Mouse (Mus musculus) cerebellum, postnatal 10 days (tissue): ENCODE results near the gene Serpinh1.
A peak's percentile ranks its signal among the peaks of the same experiment; 100 is the strongest.

ENCODE experiments used
- DNase-seq, 2 experiments: peaks; one replicate each; pipeline ENCODE4 v3.0.0; 2021; ENCODE audit warnings: mixed read lengths in 2 of 2

The Serpinh1 gene

DNA sequence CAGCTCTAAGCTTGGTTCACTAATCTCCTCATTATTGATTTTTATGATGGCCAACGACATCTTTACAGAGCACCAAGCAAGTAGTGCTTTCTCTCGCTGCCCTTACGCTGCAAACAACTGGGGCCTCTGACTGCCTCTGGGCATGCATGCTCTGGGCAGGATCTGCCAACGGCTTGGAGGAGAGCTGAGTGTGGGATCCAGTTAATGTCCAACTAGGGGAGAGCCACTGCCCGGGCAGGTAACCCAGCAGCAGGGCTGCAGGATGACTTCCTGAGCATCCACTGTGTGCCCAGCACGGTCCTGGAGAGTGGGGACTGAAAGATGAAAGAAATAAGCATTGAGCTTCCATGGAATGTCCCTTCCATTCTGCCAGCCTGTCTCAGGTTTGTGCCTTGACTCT, 13.7 kb upstream of the Serpinh1 start:
- no peak for DNase-seq

DNA sequence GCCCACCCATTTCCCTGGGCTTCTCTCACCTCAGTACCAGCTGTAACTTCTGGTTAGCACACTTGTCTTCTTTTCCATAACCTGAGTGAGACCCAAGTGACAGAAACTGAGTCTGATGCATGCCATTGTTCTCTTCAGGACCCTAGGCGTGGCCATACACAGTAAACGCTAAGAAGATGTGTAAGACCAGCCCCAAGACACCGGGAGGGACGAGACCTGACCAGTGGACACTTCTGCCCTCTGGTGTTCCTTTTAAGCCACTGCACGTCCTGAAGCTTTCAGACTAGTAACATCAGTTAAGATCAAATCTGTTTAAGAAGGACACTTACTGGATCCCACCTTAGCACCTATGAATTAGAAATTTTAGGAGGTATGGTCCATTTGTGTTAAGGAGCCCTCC, 12.0 kb upstream of the Serpinh1 start:
- peak; percentile 88 to 90 for DNase-seq

DNA sequence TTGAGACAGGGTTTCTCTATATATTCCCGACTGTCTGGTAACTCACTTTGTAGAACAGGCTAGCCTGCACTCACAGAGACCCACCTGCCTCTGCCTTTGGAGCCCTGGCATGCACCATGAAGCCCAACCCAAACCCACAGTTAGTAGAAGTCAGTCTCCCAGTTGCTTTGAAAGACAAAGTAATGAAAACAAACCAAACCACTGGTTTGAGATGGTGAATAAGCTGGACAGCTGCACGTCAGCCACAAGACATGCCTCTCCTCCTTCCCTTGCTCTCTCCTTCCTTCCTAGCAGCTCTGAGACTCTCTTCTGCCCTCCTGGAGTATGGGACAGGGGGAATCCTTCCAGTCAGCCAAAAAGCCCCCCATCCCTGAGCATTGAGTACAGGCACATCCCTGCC, 9.1 kb upstream of the Serpinh1 start:
- no peak for DNase-seq

DNA sequence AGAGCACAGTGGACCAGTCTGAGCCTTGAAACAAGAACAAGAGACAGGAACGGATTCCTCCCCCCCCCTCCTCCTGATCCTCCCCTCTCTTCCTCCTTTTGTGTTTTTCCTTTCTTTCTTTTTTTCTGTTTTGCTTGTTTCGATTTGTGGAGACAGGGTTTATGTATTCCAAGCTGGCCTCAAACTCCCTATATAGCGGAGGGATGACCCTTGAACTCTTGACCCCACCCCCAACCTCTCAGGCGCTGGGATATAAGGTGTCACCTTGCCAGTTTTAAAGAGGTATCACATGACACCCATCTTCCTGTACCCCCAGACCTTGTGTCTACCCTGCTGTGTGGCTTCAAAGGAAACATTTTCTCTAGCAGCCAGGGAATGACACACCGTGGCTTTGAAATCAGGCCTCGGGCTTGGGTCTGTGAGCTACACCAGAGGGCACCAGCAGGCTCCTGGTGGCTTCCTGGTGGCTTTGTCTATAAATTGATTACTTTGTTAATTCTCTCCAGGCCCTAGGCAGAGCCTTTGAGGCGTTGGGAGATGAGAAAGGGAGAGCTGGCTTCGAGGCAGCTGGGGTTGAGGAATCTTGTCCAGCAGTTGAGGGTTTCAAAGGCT, 7.9 kb upstream of the Serpinh1 start:
- DNase-seq = peak in 1 of 2 experiments; percentile 39

DNA sequence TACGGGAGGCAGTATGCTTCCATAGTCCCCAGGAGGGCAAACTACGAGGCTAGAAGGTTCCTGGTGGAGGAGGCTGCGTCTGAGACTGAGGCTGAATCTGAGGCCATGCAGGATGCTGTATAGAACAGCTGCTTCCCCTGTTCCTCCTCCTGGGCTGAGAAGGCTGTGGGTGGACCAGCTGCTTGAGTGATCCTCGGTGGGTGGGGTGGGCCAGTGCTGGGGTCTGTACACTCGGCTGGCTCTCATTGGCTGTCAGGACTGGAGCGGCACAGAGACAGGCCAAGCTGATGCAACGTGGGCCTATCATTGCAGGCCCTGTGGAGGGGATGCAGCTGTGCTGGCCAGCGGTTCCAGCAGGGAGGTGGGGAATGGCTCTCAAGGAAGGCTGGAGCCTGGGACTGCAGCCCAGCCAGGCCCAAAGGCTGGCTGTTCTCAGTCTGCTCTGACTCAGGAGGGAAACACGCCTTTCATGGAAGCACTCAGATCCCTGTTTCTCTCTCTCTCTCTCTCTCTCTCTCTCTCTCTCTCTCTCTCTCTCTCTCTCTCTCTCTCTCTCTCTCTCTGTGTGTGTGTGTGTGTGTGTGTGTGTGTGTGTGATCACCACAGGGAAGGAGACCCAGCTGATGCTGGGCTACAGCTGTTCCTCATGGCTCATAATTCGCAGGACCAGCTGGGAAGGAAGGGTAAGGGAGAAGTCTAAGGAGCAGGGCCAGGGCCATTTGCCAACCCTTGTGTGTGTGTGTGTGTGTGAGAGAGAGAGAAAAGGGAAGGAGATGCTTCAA, 7.2 kb upstream of the Serpinh1 start:
- DNase-seq = peak; percentile 88 to 90

DNA sequence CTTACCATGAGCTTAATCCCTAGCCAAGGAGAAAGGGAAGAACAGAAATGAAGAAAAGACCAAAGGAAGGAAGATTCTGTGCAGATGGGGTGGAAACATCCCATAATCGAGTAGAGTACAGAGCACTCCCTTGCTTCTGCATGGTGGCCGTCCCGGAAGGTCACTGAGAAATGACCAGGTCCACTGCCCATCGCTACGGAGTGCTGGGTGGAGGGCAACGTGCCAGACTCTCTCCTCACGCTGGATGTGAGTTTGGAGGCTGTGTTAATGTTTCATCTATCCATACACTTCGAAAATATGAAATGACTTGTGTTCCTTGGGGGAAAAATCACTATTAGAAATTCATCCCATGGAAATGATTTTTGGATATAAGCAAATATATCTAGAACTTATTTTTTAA, 5.3 kb upstream of the Serpinh1 start:
- peak in 1 of 2 experiments; percentile 35 for DNase-seq

DNA sequence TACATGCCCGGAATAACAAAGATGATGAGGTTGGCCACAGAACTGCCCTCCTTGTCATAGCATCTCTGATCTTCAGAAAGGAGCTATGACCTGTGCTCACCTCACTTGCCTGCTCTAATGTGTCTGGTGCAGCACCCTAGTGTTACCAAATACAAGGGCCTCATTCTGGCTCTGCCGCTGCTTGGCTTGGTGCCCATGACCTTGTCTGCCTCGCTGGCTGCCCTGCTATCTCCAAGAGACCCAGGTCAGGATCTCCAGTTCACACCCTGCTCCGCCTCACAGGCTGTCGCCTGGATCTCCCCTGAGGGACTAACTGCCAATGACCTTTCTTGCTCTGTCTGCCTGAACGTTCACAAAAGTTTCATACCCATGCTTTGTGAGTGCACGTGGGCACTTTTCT, 4.2 kb upstream of the Serpinh1 start:
- peak; percentile 44 to 56 for DNase-seq

DNA sequence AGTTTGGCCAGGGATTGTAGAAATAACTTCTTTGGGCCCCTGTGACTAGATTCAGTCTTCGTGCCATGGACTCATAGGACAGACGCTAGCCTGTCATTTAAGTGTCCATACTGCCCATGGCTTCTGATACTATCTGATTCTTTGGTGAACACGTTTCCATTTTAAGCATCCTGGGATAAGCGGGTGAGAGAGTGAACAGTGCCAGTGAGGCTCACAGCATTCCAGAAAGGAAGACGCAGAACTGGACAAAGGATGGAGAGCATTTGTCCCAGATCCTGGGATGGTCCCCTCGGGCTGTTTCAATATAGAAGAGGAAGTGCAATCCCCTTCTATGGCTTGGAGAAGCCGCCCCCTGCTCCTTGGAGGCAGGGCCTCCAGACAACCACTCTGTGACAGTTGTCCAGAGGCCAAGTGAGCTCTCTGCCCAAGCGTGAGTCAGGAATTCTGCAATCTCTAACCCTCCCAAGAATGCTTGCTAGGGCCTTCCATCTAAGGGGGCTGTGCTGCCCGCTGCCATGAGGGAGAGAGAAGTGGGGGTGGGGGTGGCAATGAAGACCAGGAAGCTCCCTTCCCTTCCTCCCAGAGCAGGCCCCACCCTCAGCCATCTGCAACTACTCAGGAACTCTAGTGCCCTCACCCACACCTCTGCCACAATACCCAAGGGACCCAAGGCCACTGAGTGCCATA, 3.3 kb upstream of the Serpinh1 start:
- DNase-seq = peak; percentile 46 to 55

DNA sequence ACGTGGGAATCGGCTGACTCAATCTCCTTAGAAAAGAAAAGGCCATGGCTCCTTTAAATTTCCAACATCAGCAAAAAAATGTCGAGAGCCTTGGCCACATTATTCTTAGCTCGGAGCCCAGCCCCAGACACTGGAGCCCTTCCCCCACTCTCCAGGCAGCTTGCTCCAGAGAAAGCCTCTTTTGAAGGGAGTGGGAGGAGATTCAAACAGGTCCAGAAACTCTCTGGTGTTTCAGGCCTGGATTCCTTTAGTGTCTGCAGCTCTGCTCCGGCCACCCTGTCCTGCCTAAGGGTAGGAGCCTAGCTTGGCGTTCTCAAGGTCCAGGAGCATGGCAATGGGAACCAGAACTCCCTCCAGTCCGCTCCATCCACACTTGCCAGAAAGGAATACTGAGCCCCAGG, 2.7 kb upstream of the Serpinh1 start:
- peak; percentile 67 to 75 for DNase-seq

DNA sequence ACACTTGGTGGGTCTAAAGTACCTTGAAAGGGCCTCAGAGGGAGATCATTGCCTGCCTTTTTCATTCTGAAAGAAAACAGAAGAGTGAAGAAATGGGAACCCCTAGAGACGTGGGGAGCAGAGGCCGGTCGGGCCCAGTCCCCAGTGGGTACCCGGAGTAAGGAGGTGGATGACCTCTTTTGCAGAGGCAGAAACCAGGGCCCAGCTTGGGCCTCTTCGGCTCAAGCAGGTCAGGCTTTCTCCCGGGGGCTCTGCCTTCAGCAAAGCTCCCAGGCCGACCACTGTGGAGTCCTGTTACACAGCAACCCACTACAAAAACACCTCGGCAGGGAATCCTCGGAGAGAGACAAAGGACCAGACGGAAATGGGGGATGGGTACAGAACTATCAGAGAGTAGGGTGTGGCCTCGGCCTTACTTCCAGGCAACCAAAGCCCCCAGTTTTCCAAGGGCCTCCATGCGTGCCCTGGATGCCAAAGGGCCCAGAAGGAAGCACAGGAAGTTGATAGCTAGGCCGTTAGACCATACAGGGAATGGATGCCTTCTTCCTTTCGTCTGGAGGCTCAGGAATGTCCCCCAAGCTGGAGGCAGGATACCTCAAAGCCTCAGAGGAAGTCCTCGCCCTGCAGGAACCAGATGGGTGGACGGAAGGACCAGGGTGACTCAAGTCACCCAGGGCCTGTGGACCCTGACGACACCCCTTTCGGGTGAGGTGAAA, 1.1 kb downstream of the Serpinh1 start:
- DNase-seq = peak; percentile 66 to 73

DNA sequence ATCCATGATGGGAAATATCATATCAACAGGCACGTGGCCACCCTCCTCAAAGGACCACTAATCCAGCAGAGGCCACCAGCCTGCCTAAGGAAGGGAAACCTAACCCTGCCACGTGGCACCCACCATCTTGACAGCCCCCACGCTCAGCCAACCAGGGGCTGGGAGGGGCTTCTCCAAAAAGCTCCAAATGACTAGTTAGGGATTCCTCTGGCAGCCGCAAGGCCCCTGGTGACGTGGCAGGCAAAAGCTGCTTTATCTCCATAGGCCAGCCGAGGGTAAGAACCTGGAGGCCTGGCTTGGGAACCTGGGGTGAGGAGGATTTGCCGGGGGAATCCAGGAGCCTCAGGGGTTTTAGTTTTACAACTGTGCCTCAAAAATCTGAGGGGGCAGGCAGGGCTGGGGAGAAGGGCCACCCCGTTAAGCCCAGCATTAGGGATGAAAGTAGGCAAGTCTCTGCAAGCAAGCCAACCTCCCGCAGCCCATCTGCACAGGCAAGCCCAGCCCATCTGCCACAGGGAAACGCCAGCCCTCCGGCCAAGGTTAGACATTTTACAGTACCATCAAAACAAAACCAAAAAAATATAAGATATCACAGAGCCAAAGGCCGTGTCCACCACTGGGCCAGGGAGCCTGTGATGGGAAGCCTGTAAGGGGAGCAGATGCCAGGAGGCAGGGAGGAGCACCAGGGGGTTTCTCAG, 1.8 kb downstream of the Serpinh1 start:
- peak; percentile 85 to 88 for DNase-seq

DNA sequence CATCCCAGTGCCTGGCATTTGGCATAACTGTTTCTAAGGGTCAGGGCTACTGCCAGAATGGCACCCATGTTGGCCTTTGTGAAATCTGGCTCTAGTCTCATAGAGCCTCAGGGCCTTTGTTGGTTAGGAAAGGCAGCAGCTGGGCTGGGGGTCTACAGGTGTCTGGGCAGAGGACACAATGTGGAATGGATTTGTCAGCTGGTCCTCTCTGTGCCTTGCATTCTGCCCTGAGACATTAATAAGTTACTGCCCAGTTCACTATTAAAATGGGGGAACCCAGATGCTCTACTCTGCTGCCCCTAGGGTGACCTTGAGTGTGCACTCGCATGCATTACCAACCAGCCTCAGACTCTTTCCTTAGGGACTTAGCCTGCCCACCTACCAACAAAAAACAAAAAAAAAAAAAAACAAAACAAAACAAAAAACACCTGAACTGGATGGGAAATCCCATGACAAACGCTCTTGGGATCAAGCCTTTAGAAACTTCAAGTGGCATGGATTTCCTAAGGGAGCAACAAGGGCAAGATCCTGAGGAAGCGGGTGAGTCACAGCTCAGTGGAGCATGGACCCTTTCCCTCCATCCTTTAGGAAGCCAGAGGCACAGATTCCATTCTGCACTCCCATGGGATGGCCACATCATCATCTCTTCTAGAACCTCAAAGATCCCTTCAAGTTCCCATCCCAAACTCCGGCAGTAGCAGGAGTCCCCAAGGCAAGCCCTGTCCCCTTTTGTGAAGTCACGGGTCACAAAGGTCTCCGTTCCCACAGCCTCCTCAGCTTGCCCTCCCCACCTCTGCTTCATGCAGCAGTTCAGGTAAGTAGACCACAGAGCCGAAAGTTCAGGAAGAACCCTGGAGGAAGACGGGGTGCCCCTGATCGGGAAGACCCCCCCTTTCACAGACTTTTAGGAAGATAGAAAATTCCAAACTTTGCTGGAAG, 3.0 kb downstream of the Serpinh1 start:
- peak in 1 of 2 experiments; percentile 27 for DNase-seq

DNA sequence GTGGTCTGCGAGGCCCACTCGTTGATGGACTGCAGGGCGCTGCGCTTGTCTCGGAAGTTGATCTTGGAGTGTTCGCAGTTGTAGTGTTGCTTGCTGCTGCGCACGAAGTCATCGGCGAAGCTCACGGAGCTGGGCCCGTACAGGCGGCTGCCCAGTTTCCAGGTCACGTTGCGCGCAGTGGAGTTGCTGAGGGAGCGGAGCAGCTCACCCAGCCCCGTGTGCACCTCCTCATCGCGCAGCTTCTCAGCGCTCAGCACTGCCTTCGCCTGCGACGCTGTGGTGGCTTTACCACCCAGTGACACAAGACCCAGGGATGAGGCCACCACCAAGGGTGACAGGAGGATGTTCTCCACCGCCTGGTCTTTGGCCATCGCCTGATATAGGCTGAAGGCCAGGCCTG, 4.2 kb downstream of the Serpinh1 start:
- no peak for DNase-seq

DNA sequence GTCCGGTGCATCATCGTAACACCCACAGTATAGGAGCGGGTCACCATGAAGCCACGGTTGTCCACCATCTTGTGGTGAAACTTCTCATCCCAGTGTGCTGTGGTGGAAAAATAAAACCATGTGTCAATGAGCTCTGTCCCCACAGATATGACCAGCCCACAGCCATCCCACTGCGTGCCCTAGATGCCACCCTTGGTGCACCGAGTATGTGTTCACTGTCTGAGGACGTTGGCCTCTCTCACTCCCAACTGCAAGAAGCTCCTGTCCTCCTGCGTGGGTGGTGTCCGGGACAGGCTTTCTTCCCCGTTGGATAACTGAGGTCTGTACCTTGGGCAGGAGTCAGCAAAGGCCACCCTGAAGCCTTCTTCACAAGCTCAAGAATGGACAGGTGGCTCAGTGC, 5.8 kb downstream of the Serpinh1 start:
- no peak for DNase-seq

DNA sequence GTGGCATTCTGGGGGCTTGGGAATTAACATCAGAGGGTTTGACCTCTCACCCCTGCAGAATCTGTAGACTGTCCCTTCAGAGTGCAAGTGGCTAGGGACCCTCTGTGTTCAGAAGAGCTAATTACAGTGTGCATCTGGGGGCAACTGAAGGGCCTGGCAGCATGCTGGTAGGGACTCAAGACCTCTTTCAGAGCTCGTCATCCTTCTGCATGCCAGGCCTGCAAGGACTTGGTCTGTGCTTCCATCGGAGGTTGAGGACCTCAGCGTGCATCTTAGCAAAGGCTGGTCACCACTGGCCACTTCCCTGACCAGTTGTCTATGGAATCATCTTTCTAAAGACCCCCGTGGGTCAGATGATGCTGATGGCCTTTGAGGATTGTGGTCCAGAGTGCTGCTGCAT, 9.5 kb downstream of the Serpinh1 start:
- DNase-seq = no peak

DNA sequence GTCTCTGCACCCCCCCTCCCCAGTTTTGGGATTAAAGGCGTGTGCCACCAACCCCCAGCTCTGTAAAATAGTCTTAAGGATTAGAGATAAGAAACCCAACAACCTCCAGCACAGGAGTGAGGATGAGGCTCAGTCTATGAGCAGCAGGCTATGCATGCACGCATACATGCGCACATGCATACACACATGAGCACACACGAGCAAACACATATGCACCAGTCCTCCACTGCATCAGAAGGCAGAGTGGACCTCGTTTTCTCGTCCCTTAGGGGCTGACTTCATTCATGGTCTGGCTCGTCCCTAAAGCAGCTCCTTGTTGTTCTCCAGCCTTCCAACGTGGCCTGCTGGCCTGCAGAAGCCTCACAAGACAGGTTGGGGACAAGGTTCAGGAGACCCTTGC, 12.3 kb downstream of the Serpinh1 start:
- DNase-seq = no peak

DNA sequence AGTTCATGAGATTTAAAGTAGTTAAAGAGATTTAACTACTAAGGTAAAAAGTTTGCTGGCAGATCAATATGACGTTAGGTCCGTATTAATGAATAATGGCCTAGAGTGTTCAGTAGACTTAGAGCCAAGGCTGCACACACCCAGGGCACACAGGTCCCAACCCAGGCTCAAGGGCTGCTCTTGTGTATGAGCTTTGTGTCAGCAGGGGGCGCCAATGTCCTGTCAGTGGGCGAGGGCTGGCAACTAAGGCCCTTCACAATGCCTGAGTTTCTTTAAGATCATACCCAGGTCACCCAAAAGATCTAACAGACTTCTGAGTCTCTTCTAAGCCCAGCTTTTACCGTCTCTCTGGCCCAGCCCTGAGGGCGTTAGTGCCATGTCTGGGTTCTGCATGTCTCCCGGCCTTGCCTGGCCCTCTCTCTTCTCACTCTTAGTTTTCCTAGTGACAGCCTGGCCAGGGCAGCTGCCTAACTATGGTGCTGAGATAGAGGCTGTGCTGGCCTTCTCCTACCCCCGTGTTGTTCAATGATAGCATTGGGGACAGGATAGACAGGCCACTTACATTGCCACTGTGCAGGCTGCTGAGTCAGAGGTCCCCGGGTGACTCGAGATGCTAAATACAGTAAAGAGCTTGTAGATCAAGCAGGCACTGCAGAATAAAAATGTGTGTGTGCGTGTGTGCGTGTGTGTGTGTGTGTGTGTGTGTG, 20.1 kb downstream of the Serpinh1 start:
- peak; percentile 92 to 94 for DNase-seq

DNA sequence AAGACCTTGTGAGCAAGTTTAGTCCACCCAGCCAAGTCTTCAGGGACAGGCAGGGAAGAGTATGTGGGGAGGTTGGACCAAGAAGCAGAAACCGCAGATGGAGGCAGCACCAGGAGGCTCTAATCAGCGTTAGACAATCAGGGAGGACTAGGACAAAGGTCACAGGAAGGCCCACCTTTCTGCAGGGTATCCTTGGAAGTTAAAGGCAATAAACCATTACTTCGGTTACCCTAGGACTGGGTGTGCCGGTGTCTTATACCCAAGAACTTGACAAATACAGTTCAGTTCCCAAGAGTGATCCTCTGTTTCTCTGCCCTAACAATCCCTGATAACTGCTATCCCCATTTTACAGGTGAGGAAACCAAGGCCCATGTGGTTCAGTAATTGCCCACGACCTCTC, 23.0 kb downstream of the Serpinh1 start:
- DNase-seq = no peak

DNA sequence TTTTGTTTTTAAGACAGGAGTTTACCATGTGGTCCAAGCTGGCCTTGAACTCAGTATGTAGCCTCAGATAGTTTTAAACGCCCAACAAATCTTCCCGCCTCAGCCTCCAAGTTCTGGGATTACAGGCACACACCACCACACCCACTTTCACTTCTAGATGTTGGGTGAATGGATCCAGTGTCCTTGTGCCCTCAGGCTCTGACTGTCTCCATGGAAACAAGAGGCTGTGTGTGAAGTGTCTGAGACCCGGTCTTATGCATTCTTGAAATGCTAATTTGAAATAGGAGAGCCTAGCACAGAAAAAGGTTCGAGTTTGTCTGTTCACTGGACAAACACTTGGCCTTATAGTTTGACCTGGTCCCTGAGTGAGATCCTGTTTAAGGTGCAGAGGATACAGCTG, 24.2 kb downstream of the Serpinh1 start:
- DNase-seq = no peak

DNA sequence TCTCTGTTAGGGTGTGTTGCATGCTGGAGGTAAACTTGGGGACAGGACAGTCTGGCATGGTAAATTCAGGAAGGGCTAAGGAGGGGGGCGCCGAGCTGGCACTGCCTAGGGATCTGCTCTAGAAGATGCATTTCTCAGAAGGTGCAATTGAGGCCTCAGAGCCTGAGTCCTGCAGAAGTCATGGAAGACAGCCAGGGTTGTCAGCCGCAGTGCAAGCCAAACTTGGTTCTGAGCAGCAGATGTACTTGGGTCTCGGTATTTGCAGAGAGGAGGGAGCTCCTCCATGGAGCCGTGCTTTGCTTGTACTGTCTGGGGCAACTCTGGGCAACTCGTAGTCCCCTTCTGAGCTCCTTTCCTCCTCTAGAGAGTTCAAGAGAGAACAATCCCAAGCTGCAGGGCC, 26.9 kb downstream of the Serpinh1 start:
- peak; percentile 43 to 44 for DNase-seq

DNA sequence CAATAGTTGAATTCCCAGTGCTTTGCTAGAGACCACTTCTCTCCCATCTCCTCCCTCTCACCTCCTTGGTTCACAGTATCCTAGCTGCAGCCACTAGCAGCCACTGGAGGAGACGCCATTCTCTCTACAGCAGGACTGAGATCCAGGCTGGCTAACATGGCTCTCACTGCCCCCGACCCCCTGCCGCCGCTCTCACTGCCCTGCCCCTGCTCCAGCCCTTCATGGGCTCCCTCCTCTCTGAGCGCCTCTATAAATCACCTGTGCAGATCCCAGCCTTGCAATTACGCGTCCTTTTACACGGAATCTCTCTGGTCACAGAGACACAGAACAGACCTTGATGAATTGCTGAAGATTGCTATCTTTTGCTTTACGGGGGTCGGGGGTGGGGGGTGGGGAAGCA, 28.2 kb downstream of the Serpinh1 start:
- DNase-seq = no peak
